Mouse (Mus musculus): ENCODE measurements around the gene Lhcgr. TPM values are rescaled to one million over a fixed set of nuclear protein-coding genes. Genes with fewer than 3 reads are reported as not detected.
"Not testable (repeated sequence)": the region's sequence is repeated elsewhere in the genome, so short reads cannot be mapped to it uniquely, and the experiment has no call there.

The Lhcgr gene
- polyA plus RNA-seq (2014; fragmentation: Nextera tagmentation; extraction: Ambion mirVana): 0.91 and 0.99 TPM in 2 replicates

DNA sequence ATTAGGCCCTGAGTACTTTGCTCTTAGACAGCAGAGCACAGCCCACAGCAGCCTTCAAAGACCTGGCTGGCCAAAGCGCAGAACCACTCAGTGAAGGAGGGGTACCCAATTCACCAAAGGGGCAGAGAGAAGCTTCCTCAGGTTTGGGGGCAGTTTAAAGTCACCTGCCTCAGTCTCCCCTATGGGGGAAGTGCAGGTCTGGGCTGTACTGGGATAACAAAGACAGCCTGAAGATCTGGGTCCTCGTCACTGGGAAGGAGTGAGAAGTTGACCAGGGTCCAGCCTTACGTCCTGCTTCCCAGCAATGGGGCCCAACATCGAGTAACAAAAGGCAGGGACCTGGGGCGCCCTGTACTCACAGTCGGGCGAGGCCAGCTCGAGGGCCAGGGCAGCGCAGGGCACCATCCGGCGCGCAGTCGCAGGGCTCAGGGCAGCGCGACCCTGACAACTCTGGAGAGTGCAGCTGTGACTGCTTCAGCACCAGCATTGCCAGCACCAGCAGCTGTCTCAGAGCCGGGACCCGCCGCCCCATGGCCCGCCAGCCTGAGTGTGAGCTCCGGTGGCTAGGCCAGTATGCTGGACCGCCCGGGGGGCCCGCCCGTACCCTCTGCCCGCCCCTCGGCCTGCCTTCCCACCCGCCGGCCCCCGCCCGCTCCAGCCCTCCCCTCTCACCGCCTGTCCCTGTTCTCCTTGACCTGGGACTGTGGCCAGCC, at the start of gene Lhcgr:
Gene Lhcgr (minus strand): TSS at position 551 of the 713 bp plus-strand sequence.
- no peak within 1 kb of the TSS for H3K4me3 ChIP-seq (ENCODE audit: low read depth, low read length)
- no peaks in the 10 kb centered on the region for H3K9me3 ChIP-seq (ENCODE audit: control insufficient read depth, low read length)
- H3K4me1 ChIP-seq (ENCODE audit: control insufficient read depth, insufficient read depth, low read length): no peaks in the 10 kb centered on the region
- H3K36me3 ChIP-seq (ENCODE audit: control insufficient read depth, insufficient read depth, low read length): no peaks in the 10 kb centered on the region
- WGBS: 21% methylated on average over 31 of the region's 31 CpGs
- H3K9ac ChIP-seq (ENCODE audit: low read length): peak within 1 kb of the TSS; percentile 37
- peak; percentile 34 for DNase-seq (ENCODE audit: low spot score)
- peak; percentile 69 for ATAC-seq (ENCODE audit: insufficient read depth, low FRiP score, low TSS enrichment)
- no peak within 1 kb of the TSS for H3K27ac ChIP-seq (ENCODE audit: low read depth, low read length)
- H3K4me2 ChIP-seq (ENCODE audit: low read depth): peak within 1 kb of the TSS; percentile 35
- H3K27me3 ChIP-seq (ENCODE audit: control insufficient read depth, insufficient read depth, low read length): no peaks in the 10 kb centered on the region

- Histone ChIP-seq H3K9me3 (ENCODE audit: control insufficient read depth, low read length) (no peaks in the 10 kb centered on the region), H3K4me2 (ENCODE audit: low read depth) (no peak overlapping the region), H3K27me3 (ENCODE audit: control insufficient read depth, insufficient read depth, low read length) (no peaks in the 10 kb centered on the region), H3K4me1 (ENCODE audit: control insufficient read depth, insufficient read depth, low read length) (no peaks in the 10 kb centered on the region), H3K9ac (ENCODE audit: low read length) (no peak overlapping the region), H3K27ac (ENCODE audit: low read depth, low read length) (no peak overlapping the region), H3K36me3 (ENCODE audit: control insufficient read depth, insufficient read depth, low read length) (no peaks in the 10 kb centered on the region), H3K4me3 (ENCODE audit: low read depth, low read length) (no peak overlapping the region)
- ATAC-seq (ENCODE audit: insufficient read depth, low FRiP score, low TSS enrichment): no peak
- DNase-seq (ENCODE audit: low spot score): no peak
- WGBS: 56% methylated on average over 2 of the region's 2 CpGs
Observed at GRCm38 (mm10) chr17:88817601-88818000, 25.8 kb upstream of the Lhcgr start.

DNA sequence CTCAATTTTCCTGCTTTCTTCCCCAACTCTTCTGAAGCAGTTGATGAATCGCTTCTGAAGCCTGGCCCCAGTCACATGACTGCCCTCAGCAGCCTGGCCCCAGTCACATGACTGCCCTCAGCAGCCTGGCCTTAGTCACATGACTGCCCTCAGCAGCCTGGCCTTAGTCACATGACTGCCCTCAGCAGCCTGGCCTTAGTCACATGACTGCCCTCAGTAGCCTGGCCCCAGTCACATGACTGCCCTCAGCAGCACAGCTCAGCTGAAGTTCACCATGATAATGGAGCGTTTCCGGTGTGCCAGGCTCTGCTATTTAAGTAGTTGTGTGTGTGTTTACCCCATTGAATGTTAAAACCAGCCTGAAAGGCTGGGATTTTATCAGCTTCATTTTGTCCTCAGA, 21.2 kb upstream of the Lhcgr start:
- H3K4me3 ChIP-seq (ENCODE audit: low read depth, low read length); H3K9me3 ChIP-seq (ENCODE audit: control insufficient read depth, low read length); H3K27me3 ChIP-seq (ENCODE audit: control insufficient read depth, insufficient read depth, low read length); H3K4me2 ChIP-seq (ENCODE audit: low read depth); H3K27ac ChIP-seq (ENCODE audit: low read depth, low read length); H3K9ac ChIP-seq (ENCODE audit: low read length); H3K4me1 ChIP-seq (ENCODE audit: control insufficient read depth, insufficient read depth, low read length); H3K36me3 ChIP-seq (ENCODE audit: control insufficient read depth, insufficient read depth, low read length); DNase-seq (ENCODE audit: low spot score); ATAC-seq (ENCODE audit: insufficient read depth, low FRiP score, low TSS enrichment): not testable (repeated sequence)
- 90% methylated on average over 3 of the region's 3 CpGs for WGBS

DNA sequence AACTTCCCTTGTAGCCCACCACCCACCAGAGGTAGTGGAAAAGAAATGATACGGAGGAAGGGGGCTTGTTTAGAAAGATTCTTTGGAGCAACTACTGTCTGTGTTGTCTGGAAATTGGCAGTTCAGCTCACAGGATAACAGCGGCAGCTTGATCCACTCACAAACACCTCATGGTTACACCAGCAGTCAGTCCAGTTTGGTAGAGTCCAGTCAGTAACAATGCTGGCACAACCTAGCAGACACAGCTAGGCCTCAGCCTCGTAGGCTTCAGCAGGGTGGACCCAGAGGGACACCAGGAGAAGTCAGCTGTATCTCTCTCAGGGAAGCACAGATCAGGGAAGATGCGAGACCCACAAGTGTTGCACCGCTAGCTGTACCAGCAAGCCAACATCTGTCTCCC, 19.0 kb upstream of the Lhcgr start:
- Histone ChIP-seq H3K27ac (ENCODE audit: low read depth, low read length) (no peak overlapping the region), H3K9ac (ENCODE audit: low read length) (no peak overlapping the region), H3K9me3 (ENCODE audit: control insufficient read depth, low read length) (no peaks in the 10 kb centered on the region), H3K4me3 (ENCODE audit: low read depth, low read length) (no peak overlapping the region), H3K27me3 (ENCODE audit: control insufficient read depth, insufficient read depth, low read length) (no peaks in the 10 kb centered on the region), H3K36me3 (ENCODE audit: control insufficient read depth, insufficient read depth, low read length) (no peaks in the 10 kb centered on the region), H3K4me2 (ENCODE audit: low read depth) (no peak overlapping the region), H3K4me1 (ENCODE audit: control insufficient read depth, insufficient read depth, low read length) (no peaks in the 10 kb centered on the region)
- no peak for DNase-seq (ENCODE audit: low spot score)
- no peak for ATAC-seq (ENCODE audit: insufficient read depth, low FRiP score, low TSS enrichment)
- WGBS: 91% methylated on average over 5 of the region's 5 CpGs

- no peak overlapping the region for H3K4me2 ChIP-seq (ENCODE audit: low read depth)
- H3K9me3 ChIP-seq (ENCODE audit: control insufficient read depth, low read length): no peaks in the 10 kb centered on the region
- no peak for DNase-seq (ENCODE audit: low spot score)
- no peak overlapping the region for H3K4me3 ChIP-seq (ENCODE audit: low read depth, low read length)
- H3K27ac ChIP-seq (ENCODE audit: low read depth, low read length): no peak overlapping the region
- no peak overlapping the region for H3K9ac ChIP-seq (ENCODE audit: low read length)
- WGBS: 95% methylated on average over 8 of the region's 8 CpGs
- no peaks in the 10 kb centered on the region for H3K4me1 ChIP-seq (ENCODE audit: control insufficient read depth, insufficient read depth, low read length)
- H3K27me3 ChIP-seq (ENCODE audit: control insufficient read depth, insufficient read depth, low read length): no peaks in the 10 kb centered on the region
- H3K36me3 ChIP-seq (ENCODE audit: control insufficient read depth, insufficient read depth, low read length): no peaks in the 10 kb centered on the region
- no peak for ATAC-seq (ENCODE audit: insufficient read depth, low FRiP score, low TSS enrichment)
Observed at GRCm38 (mm10) chr17:88806421-88806820, 14.6 kb upstream of the Lhcgr start.

GRCm38 (mm10) chr17:88803441-88803840, 11.7 kb upstream of the Lhcgr start:
- Histone ChIP-seq H3K4me3 (ENCODE audit: low read depth, low read length) (no peak overlapping the region), H3K9me3 (ENCODE audit: control insufficient read depth, low read length) (no peaks in the 10 kb centered on the region), H3K9ac (ENCODE audit: low read length) (no peak overlapping the region), H3K27ac (ENCODE audit: low read depth, low read length) (no peak overlapping the region), H3K4me2 (ENCODE audit: low read depth) (no peak overlapping the region), H3K4me1 (ENCODE audit: control insufficient read depth, insufficient read depth, low read length) (no peaks in the 10 kb centered on the region), H3K36me3 (ENCODE audit: control insufficient read depth, insufficient read depth, low read length) (no peaks in the 10 kb centered on the region), H3K27me3 (ENCODE audit: control insufficient read depth, insufficient read depth, low read length) (no peaks in the 10 kb centered on the region)
- ATAC-seq (ENCODE audit: insufficient read depth, low FRiP score, low TSS enrichment) (no peak), DNase-seq (ENCODE audit: low spot score) (no peak)

- Histone ChIP-seq H3K9me3 (ENCODE audit: control insufficient read depth, low read length) (no peaks in the 10 kb centered on the region), H3K27me3 (ENCODE audit: control insufficient read depth, insufficient read depth, low read length) (no peaks in the 10 kb centered on the region), H3K36me3 (ENCODE audit: control insufficient read depth, insufficient read depth, low read length) (no peaks in the 10 kb centered on the region), H3K9ac (ENCODE audit: low read length) (no peak overlapping the region), H3K4me3 (ENCODE audit: low read depth, low read length) (no peak overlapping the region), H3K4me1 (ENCODE audit: control insufficient read depth, insufficient read depth, low read length) (no peaks in the 10 kb centered on the region), H3K4me2 (ENCODE audit: low read depth) (no peak overlapping the region), H3K27ac (ENCODE audit: low read depth, low read length) (no peak overlapping the region)
- no peak for ATAC-seq (ENCODE audit: insufficient read depth, low FRiP score, low TSS enrichment)
- WGBS: 72% methylated on average over 2 of the region's 2 CpGs
- no peak for DNase-seq (ENCODE audit: low spot score)
Observed at GRCm38 (mm10) chr17:88790680-88791079, 1.1 kb downstream of the Lhcgr start.

DNA sequence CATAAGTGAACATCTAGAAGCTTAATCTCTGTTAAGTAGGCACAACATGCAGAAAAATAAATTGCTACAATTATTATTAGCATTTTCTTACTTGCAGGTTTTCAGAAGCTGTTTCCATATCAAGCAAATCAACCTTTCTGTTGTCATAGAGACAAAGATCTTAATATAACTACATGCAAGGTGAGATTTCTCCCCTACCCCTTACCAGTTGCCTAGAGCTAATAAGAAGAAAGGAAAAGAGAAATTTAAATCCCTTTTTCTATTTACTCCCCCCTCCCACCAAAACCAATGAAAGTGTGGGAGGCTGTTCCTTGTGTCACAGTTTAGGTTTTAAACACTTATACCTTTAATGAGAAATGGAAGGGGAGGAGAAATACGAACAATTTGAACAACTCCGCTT, 3.4 kb downstream of the Lhcgr start:
- DNase-seq (ENCODE audit: low spot score): no peak
- ATAC-seq (ENCODE audit: insufficient read depth, low FRiP score, low TSS enrichment): no peak
- H3K4me2 ChIP-seq (ENCODE audit: low read depth): no peak overlapping the region
- no peak overlapping the region for H3K9ac ChIP-seq (ENCODE audit: low read length)
- no peaks in the 10 kb centered on the region for H3K4me1 ChIP-seq (ENCODE audit: control insufficient read depth, insufficient read depth, low read length)
- no peaks in the 10 kb centered on the region for H3K27me3 ChIP-seq (ENCODE audit: control insufficient read depth, insufficient read depth, low read length)
- no peaks in the 10 kb centered on the region for H3K36me3 ChIP-seq (ENCODE audit: control insufficient read depth, insufficient read depth, low read length)
- WGBS: 92% methylated on average over 2 of the region's 2 CpGs
- H3K9me3 ChIP-seq (ENCODE audit: control insufficient read depth, low read length): no peaks in the 10 kb centered on the region
- no peak overlapping the region for H3K27ac ChIP-seq (ENCODE audit: low read depth, low read length)
- no peak overlapping the region for H3K4me3 ChIP-seq (ENCODE audit: low read depth, low read length)

DNA sequence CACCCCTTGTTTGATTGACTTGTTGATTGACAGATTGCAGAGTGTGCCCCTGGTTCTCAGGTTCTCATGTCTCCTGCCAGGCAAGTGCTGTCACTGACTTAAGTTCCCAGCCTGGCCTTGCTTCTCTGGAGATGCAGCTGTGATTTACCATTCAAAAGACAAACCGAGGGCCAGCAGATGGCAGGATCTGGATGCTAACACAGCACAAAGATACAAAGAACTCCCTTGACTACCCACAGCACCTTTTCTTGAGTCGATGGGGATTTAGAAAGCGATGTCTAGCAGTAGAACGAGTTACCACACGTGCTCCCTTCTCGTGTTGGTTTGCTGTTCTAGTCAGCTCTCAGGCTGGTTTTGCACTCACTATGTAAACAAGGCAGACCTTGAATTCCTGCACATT, 4.9 kb downstream of the Lhcgr start:
- WGBS: 63% methylated on average over 6 of the region's 6 CpGs
- Histone ChIP-seq H3K9ac (ENCODE audit: low read length) (no peak overlapping the region), H3K4me1 (ENCODE audit: control insufficient read depth, insufficient read depth, low read length) (no peaks in the 10 kb centered on the region), H3K27ac (ENCODE audit: low read depth, low read length) (no peak overlapping the region), H3K9me3 (ENCODE audit: control insufficient read depth, low read length) (no peaks in the 10 kb centered on the region), H3K27me3 (ENCODE audit: control insufficient read depth, insufficient read depth, low read length) (no peaks in the 10 kb centered on the region), H3K36me3 (ENCODE audit: control insufficient read depth, insufficient read depth, low read length) (no peaks in the 10 kb centered on the region), H3K4me2 (ENCODE audit: low read depth) (no peak overlapping the region), H3K4me3 (ENCODE audit: low read depth, low read length) (no peak overlapping the region)
- ATAC-seq (ENCODE audit: insufficient read depth, low FRiP score, low TSS enrichment): no peak
- no peak for DNase-seq (ENCODE audit: low spot score)

Measured in neural tube, embryonic 11.5 days (tissue).